Mouse (Mus musculus): ENCODE results near the gene Tek. TPM values are rescaled to one million over a fixed set of nuclear protein-coding genes. Genes with fewer than 3 reads are reported as not detected.

The Tek gene
- polyA plus RNA-seq, 3 experiments from 2014 or later = not detected

GRCm38 (mm10) chr4:94810616-94811015 lies 71.5 kb downstream of the Tek start:
- no peak for ATAC-seq

- no peak for ATAC-seq
Measured at GRCm38 (mm10) chr4:94826891-94827290, 87.8 kb downstream of the Tek start.

GRCm38 (mm10) chr4:94827429-94827828 lies 88.3 kb downstream of the Tek start:
- no peak for ATAC-seq

DNA sequence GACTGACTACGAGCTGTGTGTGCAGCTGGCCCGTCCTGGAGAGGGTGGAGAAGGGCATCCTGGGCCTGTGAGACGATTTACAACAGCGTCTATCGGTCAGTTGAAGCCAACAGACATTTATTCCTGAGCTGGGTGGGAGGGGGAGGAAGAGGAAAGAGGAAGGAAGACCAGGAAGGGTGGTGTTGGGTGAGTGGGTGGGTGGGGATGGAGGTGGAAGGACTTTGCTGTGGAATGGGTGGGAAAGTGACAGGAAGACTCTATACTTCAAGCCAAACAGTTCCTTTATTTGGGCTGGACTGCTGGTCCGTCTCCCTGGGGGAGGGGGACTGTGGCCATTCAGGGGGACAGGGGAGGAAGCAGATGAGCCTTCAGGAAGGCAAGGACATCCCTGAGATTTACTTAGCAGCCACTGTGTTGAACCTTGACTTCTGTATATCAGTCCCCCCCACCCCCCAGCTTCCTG lies 90.9 kb downstream of the Tek start:
- no peak for ATAC-seq

DNA sequence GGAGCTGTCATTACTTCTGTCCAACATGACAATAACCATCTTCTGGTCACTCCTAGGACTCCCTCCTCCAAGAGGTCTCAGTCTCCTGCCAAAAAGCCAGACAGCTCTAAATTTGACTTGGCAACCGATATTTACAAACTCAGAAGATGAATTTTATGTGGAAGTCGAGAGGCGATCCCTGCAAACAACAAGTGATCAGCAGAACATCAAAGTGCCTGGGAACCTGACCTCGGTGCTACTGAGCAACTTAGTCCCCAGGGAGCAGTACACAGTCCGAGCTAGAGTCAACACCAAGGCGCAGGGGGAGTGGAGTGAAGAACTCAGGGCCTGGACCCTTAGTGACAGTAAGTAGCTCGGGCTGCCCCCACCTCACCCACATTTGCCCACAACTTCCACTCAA lies 98.0 kb downstream of the Tek start:
- no peak for ATAC-seq

- ATAC-seq = no peak
Measured at GRCm38 (mm10) chr4:94853301-94853700, 114.2 kb downstream of the Tek start.

- ATAC-seq = no peak
Measured at GRCm38 (mm10) chr4:94854270-94854669, 115.2 kb downstream of the Tek start.

DNA sequence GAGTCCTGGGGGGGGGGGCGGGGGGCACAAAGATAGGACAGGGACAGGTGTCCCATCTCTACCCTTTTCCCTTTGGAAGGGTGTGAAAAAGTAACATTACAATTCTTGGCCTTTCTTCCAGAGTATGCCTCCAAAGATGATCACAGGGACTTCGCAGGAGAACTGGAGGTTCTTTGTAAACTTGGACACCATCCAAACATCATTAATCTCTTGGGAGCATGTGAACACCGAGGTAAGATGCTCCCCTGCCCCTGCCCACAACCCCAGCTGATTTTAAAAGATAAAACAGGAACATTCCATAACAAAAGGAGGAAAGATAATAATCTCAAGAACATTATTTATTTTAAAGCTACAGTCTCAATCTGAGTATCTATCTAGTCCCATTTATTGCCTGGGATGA lies 116.1 kb downstream of the Tek start:
- no peak for ATAC-seq

DNA sequence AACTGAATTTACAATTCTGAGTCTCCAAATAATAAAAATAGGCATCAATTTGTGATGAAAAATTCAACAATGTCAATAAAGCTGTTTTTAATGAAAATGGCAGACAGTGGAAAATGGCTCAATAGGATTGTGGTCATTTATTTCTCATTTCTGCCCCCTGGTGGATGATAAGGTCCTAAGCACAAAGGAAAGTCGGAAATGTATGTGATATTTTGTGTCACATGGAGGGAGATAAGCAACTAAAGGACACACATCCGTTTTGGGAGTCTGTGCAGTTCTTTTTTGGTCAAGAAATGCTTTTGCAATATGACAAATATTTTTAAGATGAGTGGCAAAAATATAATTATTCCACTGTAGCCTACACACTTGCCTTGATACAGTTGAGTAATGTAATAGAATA lies 161.7 kb downstream of the Tek start:
- no peak for ATAC-seq

- ATAC-seq = no peak
Measured at GRCm38 (mm10) chr4:94901780-94902179, 162.7 kb downstream of the Tek start.

Other genes with a start within 250 kb of the Tek start
- gene Gm10306, start 182.7 kb upstream of the Tek start, polyA plus RNA-seq (2017; shearing (Covaris generic)) = not detected
- gene Caap1, start 182.5 kb upstream of the Tek start, polyA plus RNA-seq (2017; shearing (Covaris generic)) = 1 to 10 TPM; 4.8 to 7.4 (median 5.8) TPM
- gene Plaa, start 136.0 kb upstream of the Tek start, polyA plus RNA-seq (2017; shearing (Covaris generic)) = 10 to 100 TPM; 29.9 to 41.3 (median 34.4) TPM
- 1 to 10 TPM; 4.9 to 7.8 (median 5.1) TPM for gene Ift74, start 124.8 kb upstream of the Tek start, polyA plus RNA-seq (2017; shearing (Covaris generic))
- gene Lrrc19, start 89.1 kb upstream of the Tek start, polyA plus RNA-seq (2017; shearing (Covaris generic)) = under 1 TPM in 2 of 3 experiments, not detected in 1; 0.12 to 0.13 TPM
- under 1 TPM; 0.40 to 0.75 (median 0.57) TPM for gene Eqtn, start 189.6 kb downstream of the Tek start, polyA plus RNA-seq (2017; shearing (Covaris generic))
- 100 to 1,000 TPM in 1 of 3 experiments, 10 to 100 TPM in 2; 69.5 to 109 (median 97.4) TPM for gene Mysm1, start 239.8 kb downstream of the Tek start, polyA plus RNA-seq (2017; shearing (Covaris generic))